In genomic region chr5:29736942-29737341, GRCm38 (mm10) we compare ENCODE assay signal across 8 mouse cellular contexts. TPM values are rescaled to one million over a fixed set of nuclear protein-coding genes. Genes with fewer than 3 reads are reported as not detected.
A peak's percentile ranks its signal among the peaks of the same experiment; 100 is the strongest.
DNase-seq lines count a peak whose midpoint lies in the region; ATAC-seq lines count a peak whose summit lies in the region.

No protein-coding gene starts in this region.

- peaks cover 41% of the 10 kb centered on the region for H3K4me1 ChIP-seq in kidney, embryonic 15.5 days
- H3K4me1 ChIP-seq in brown adipose tissue, adult 24 weeks (ENCODE audit: control insufficient read depth, insufficient read depth, insufficient read length, low read length): peaks cover 23% of the 10 kb centered on the region; the same call in 1 of the 2 replicates
- peaks cover 14% of the 10 kb centered on the region for H3K4me1 ChIP-seq in intestine, embryonic 14.5 days (replicated peaks; ENCODE audit: control insufficient read depth, insufficient read depth, low read length)

- H3K4me2 ChIP-seq in kidney, embryonic 15.5 days: peak overlapping the region; percentile 68
- H3K4me2 ChIP-seq in intestine, embryonic 14.5 days (ENCODE audit: low read length): peak overlapping the region; percentile 70

- no peak overlapping the region for H3K27ac ChIP-seq in kidney, embryonic 15.5 days
- H3K27ac ChIP-seq in brown adipose tissue, adult 24 weeks (replicated peaks; ENCODE audit: low read depth, low read length): no peak overlapping the region
- H3K27ac ChIP-seq in intestine, embryonic 14.5 days (ENCODE audit: low read depth): no peak overlapping the region

- ATAC-seq in kidney, embryonic 15.5 days (replicated peaks; ENCODE audit: low FRiP score): no peak
- ATAC-seq in intestine, embryonic 14.5 days (replicated peaks; ENCODE audit: low FRiP score, low TSS enrichment, low read depth): no peak
- ATAC-seq in megakaryocyte progenitor cell, adult 5-6 weeks (replicated peaks; ENCODE audit: poor library complexity): no peak

- H3K27me3 ChIP-seq in kidney, embryonic 15.5 days: no peaks in the 10 kb centered on the region
- no peaks in the 10 kb centered on the region for H3K27me3 ChIP-seq in intestine, embryonic 14.5 days (replicated peaks; ENCODE audit: control insufficient read depth, insufficient read depth, low read length)

- peaks cover under 1% of the 10 kb centered on the region; the same call in 1 of the 2 replicates for H3K36me3 ChIP-seq in kidney, embryonic 15.5 days
- H3K36me3 ChIP-seq in intestine, embryonic 14.5 days (ENCODE audit: control insufficient read depth, insufficient read depth, low read length): no peaks in the 10 kb centered on the region

- H3K4me3 ChIP-seq in kidney, embryonic 15.5 days (replicated peaks): peak overlapping the region; percentile 88
- H3K4me3 ChIP-seq in brown adipose tissue, adult 24 weeks (ENCODE audit: insufficient read depth, low read depth, low read length): peak overlapping the region; percentile 70
- H3K4me3 ChIP-seq in intestine, embryonic 14.5 days (ENCODE audit: low read depth, low read length): peak overlapping the region; percentile 51

- 47% methylated on average over 9 of the region's 9 CpGs for WGBS in kidney, embryonic 15.5 days
- WGBS in intestine, embryonic 14.5 days: 58% methylated on average over 9 of the region's 9 CpGs

- no peaks in the 10 kb centered on the region for H3K9me3 ChIP-seq in kidney, embryonic 15.5 days (replicated peaks)
- no peaks in the 10 kb centered on the region for H3K9me3 ChIP-seq in intestine, embryonic 14.5 days (ENCODE audit: control insufficient read depth, low read length)

- DNase-seq in kidney, postnatal 36 days: no peak
- DNase-seq in intestine, embryonic 14.5 days (ENCODE audit: low spot score): no peak
- DNase-seq in naive thymus-derived CD4-positive, alpha-beta T cell, adult 2 months (ENCODE audit: low read depth): peak; percentile 35
- DNase-seq in layer of hippocampus, postnatal 25 days (ENCODE audit: extremely low spot score in 1 of 2, low spot score in 1 of 2): no peak
- no peak for DNase-seq in retina, postnatal 1 day

- peak overlapping the region; percentile 89 for H3K9ac ChIP-seq in kidney, embryonic 15.5 days
- peak overlapping the region; percentile 90 for H3K9ac ChIP-seq in intestine, embryonic 14.5 days (ENCODE audit: low read length)

RNA-seq across cellular contexts. Expression of gene Gm5129, which starts 1.2 kb away (rescaled TPM):
- polyA plus RNA-seq in kidney, embryonic 15.5 days (2015; fragmentation: Nextera tagmentation; extraction: Ambion mirVana): 0.95 TPM in 1 of 2 replicates, not detected in the other
- not detected in 2 replicates for polyA plus RNA-seq in brown adipose tissue, adult 24 weeks (2012; ENCODE audit: insufficient read depth, insufficient read length, missing spikeins)
- polyA plus RNA-seq in intestine, embryonic 14.5 days (2014; fragmentation: Nextera tagmentation; extraction: Ambion mirVana): not detected in 2 replicates
- total RNA-seq in layer of hippocampus, postnatal 25 days (2021): not detected
- total RNA-seq in megakaryocyte progenitor cell, adult 5-6 weeks (2015): 1.7 TPM in 1 of 2 replicates, not detected in the other
- total RNA-seq in megakaryocyte progenitor cell, adult 5-6 weeks (2017): not detected in 2 replicates

RNA-seq across cellular contexts. Expression of gene Dnajb6, which starts 1.5 kb away (rescaled TPM):
- polyA plus RNA-seq in kidney, embryonic 15.5 days (2015; fragmentation: Nextera tagmentation; extraction: Ambion mirVana): 138 and 153 TPM in 2 replicates
- polyA plus RNA-seq in brown adipose tissue, adult 24 weeks (2012; ENCODE audit: insufficient read depth, insufficient read length, missing spikeins): 93.7 and 110 TPM in 2 replicates
- 124 and 135 TPM in 2 replicates for polyA plus RNA-seq in intestine, embryonic 14.5 days (2014; fragmentation: Nextera tagmentation; extraction: Ambion mirVana)
- total RNA-seq in layer of hippocampus, postnatal 25 days (2021): 100 to 1,000 TPM; 165 to 170 TPM
- 139 and 173 TPM in 2 replicates for total RNA-seq in megakaryocyte progenitor cell, adult 5-6 weeks (2015)
- total RNA-seq in megakaryocyte progenitor cell, adult 5-6 weeks (2017): 142 and 144 TPM in 2 replicates
